Mouse (Mus musculus) small intestine, adult 2 months (tissue): Measurements from ENCODE around the gene Ptcra. TPM values are rescaled to one million over a fixed set of nuclear protein-coding genes. Genes with fewer than 3 reads are reported as not detected.

Experiments
- H3K27ac ChIP-seq: fragments of 200-500 bp; 2 replicates; pipeline ENCODE4 v1.5.1; 2012; ENCODE audit warnings: low read depth, low read length, control low read depth, inconsistent platforms; ENCODE audit not compliant: insufficient read depth
- H3K27me3 ChIP-seq: fragments of 200-500 bp; 2 replicates; pipeline ENCODE4 v1.6.1; 2012; ENCODE audit warnings: mild to moderate bottlenecking, moderate library complexity, low read length, inconsistent platforms; ENCODE audit not compliant: control insufficient read depth, insufficient read depth
- H3K36me3 ChIP-seq: fragments of 200-500 bp; 2 replicates; pipeline ENCODE4 v1.6.1; 2012; ENCODE audit warnings: mild to moderate bottlenecking, low read length, control low read depth, inconsistent platforms; ENCODE audit not compliant: control insufficient read depth, insufficient read depth
- H3K4me1 ChIP-seq: fragments of 200-500 bp; 2 replicates; pipeline ENCODE4 v1.6.1; 2012; ENCODE audit warnings: low read length, inconsistent platforms, mixed read lengths; ENCODE audit not compliant: control insufficient read depth, insufficient read depth, insufficient read length
- H3K4me3 ChIP-seq: fragments of 200-500 bp; 2 replicates; pipeline ENCODE4 v1.5.1; 2012; ENCODE audit warnings: low read depth, mild to moderate bottlenecking, control low read depth, inconsistent platforms, low read length, moderate library complexity
- CTCF ChIP-seq: fragments of 200-500 bp; IDR thresholded peaks from 2 replicates; pipeline ENCODE4 v1.5.1; 2012; ENCODE audit warnings: low read depth, mild to moderate bottlenecking, control low read depth, inconsistent platforms, low read length, moderate library complexity, mixed read lengths; ENCODE audit not compliant: insufficient replicate concordance, insufficient read length; ENCODE audit errors: extremely low read depth
- POLR2A ChIP-seq: fragments of 200-500 bp; IDR thresholded peaks from 2 replicates; pipeline ENCODE4 v1.6.1; 2012; ENCODE audit warnings: low read depth, mild to moderate bottlenecking, control low read depth, inconsistent platforms, low read length, moderate library complexity
- WGBS: fragments of 180-500 bp; shearing (Covaris S2); methylation state at CpG from one replicate; pipeline ENCODE4 v1.1.7; 2018; 5-methylcytosine and 5-hydroxymethylcytosine counted together
- polyA plus RNA-seq: library from polyadenylated mRNA; depleted of rRNA; stranded (reverse); fragments of >200 nt; gene quantifications from 2 replicates; pipeline ENCODE4 v1.2.3, GENCODE M21; 2012

Gene Ptcra
- polyA plus RNA-seq, 1 experiment: not detected

DNA sequence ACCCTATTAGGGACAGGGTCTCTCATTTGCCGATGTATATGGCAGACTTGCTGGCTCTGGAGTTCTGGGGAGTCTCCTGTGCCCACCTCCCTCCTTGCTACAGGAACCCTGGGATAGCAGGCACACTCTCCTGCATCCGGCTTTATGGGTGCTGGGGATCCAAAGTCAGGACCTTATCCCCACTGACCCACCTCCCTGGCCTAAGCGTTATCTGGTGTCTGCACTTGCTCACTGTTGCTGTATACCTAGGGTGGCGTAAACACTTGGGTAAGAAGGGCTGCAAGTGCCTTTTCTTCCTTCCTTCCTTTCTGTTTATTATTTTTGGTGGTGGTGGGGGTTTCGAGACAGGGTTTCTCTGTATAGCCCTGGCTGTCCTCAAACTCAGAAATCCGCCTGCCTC lies 22.2 kb downstream of the Ptcra start:
- WGBS: 94% methylated on average over 6 of the region's 6 CpGs
- H3K27me3 ChIP-seq: no peaks in the 10 kb centered on the region
- H3K27ac ChIP-seq: no peak overlapping the region
- H3K4me1 ChIP-seq: no peaks in the 10 kb centered on the region
- H3K4me3 ChIP-seq: no peak overlapping the region
- H3K36me3 ChIP-seq: peaks cover 21% of the 10 kb centered on the region
- TF ChIP-seq CTCF: no peak

DNA sequence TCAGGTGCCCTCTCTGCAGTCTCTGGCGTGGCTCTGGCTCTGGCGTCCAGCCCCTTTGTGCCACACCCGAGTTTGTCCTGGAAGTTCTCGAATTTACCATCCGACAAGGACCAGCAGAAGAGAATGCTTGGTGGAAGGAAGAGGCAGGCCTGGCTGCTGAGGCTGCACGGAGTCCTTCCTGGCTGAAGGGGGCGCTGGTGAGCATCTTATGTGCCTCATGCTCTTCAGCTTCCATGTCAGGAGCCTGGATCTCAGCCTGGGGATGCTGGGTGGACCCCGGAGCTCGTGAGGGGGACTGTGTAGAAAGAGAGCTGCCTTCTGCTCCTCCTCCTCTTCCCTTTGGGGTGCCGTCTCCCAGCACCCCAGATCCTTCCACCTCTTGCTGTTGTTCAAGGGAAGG lies 27.4 kb downstream of the Ptcra start:
- WGBS: 75% methylated on average over 10 of the region's 10 CpGs
- Histone ChIP-seq H3K4me1 (no peaks in the 10 kb centered on the region; the same call in 1 of the 2 replicates), H3K27me3 (no peaks in the 10 kb centered on the region), H3K27ac (no peak overlapping the region), H3K4me3 (no peak overlapping the region), H3K36me3 (peaks cover 7% of the 10 kb centered on the region; the same call in 1 of the 2 replicates)
- peak; percentile 57 for TF ChIP-seq CTCF
- no peak for TF ChIP-seq POLR2A

DNA sequence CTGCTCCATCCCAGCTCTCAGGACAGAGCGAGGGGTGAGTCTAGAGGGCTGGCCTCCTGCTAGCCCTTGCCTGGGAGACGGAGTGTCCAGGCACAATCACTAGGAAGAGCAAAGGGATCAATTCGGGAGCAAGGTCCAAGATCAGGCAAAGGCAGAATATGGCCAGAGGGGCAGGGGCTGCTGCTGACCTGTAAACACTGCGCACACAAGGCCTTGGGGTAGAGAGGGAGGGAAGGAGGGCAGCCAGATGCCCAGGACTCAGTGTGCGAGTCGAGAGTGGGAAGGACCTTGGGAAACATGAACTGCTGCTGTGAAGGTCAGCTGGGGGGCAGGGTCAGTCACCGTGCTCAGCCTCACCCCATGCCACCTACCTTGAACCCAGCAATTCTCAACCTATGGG lies 28.2 kb downstream of the Ptcra start:
- H3K4me1 ChIP-seq: no peaks in the 10 kb centered on the region; the same call in 1 of the 2 replicates
- H3K27me3 ChIP-seq: no peaks in the 10 kb centered on the region
- no peak overlapping the region for H3K27ac ChIP-seq
- TF ChIP-seq POLR2A (no peak), CTCF (no peak)
- peaks cover 5% of the 10 kb centered on the region; the same call in 1 of the 2 replicates for H3K36me3 ChIP-seq
- whole genome bisulfite sequencing: 85% methylated on average over 7 of the region's 7 CpGs
- no peak overlapping the region for H3K4me3 ChIP-seq

DNA sequence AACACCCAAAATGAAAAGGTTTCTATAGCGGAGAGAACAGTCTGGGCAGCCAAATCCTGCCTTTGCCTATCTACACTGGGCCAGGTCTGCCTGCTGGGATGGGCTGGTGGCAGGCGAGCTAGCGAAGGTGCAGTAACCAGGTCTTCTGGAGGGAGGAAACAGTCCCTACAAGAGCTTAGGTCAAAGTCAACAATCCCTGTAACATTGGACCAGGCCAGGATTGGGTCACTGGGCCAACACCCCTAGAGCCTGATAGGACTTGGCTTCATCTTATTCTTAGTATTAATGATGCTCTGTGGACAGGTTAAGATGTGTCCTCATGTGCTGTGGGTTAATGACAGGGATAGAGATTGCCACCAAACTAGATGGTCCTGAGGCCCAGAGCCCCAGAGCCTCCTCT lies 29.5 kb downstream of the Ptcra start:
- WGBS: 76% methylated on average over 3 of the region's 3 CpGs
- H3K4me1 ChIP-seq: no peaks in the 10 kb centered on the region; the same call in 1 of the 2 replicates
- no peak overlapping the region for H3K4me3 ChIP-seq
- no peaks in the 10 kb centered on the region for H3K27me3 ChIP-seq
- peaks cover 5% of the 10 kb centered on the region; the same call in 1 of the 2 replicates for H3K36me3 ChIP-seq
- no peak overlapping the region for H3K27ac ChIP-seq
- TF ChIP-seq CTCF (no peak), POLR2A (no peak)

DNA sequence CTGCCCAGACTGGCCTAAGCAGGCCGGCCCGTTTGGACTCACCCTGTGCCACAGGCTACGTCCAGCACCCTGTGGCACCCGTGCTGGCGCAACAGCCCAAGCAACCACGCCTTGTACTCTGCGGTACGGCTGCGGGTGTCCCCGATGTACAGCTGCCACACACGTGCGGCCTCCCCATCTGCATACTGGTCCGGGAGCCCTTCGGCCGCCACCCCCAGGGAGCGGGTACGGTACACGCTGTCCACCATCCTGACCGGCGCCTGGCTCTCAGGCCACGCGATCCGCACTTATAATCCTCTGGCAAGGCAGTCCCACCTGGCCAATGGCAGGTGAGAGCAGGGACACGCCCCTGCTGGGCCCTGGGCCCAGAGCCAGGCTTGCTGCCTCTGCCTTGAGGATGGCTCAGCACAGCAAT lies 34.6 kb downstream of the Ptcra start, which contains the start of gene Gnmt:
Gnmt (minus strand) TSS at position 265 of the 415 bp plus-strand sequence.
- Histone ChIP-seq H3K4me3 (peak within 1 kb of the TSS; percentile 54), H3K36me3 (peaks cover 4% of the 10 kb centered on the region), H3K27ac (no peak within 1 kb of the TSS), H3K27me3 (no peaks in the 10 kb centered on the region), H3K4me1 (peaks cover 7% of the 10 kb centered on the region)
- WGBS: 11% methylated on average over 24 of the region's 24 CpGs
- no peak for TF ChIP-seq CTCF
- no peak for TF ChIP-seq POLR2A

DNA sequence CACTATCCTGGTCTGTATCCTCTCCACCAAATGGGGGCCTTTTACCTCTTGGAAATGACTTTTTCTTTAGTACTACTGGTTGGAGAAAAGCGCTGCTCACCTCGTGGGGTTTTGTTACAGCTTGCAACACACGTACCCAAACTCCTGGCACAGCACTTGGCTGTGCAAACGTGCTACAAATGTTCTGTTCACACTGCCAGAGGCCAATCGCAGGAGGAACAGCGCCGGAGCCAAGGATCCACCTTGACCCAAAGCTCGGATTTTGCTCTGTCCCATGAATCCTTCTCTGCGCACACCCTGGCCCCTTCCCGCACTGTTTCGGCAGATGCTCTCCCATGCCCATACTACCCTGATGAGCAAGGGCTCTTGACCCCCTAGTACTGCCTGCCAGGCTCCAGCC lies 35.0 kb downstream of the Ptcra start:
- peaks cover 7% of the 10 kb centered on the region for H3K4me1 ChIP-seq
- peaks cover 8% of the 10 kb centered on the region for H3K36me3 ChIP-seq
- WGBS: 34% methylated on average over 11 of the region's 11 CpGs
- H3K4me3 ChIP-seq: peak overlapping the region; percentile 54
- no peak for TF ChIP-seq CTCF
- no peak for TF ChIP-seq POLR2A
- H3K27ac ChIP-seq: no peak overlapping the region
- H3K27me3 ChIP-seq: no peaks in the 10 kb centered on the region

DNA sequence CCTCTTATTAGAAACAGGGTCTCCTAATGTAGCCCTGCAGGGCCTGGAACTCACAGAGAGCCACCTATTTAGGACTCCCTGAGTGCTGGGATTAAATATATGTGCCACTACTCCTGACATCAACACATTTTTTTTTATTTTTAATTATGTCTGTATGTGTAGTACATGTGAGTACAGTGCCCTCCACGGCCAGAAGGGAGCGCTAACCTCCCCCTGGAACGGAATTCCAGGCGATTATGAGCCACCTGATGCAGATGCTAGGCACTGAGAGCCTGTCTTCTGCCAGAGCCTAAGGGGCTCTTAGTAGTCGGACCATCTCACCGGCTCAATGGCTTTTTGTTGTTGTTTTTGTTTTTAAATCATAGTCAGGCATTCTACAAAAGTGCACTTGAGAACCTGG lies 35.5 kb downstream of the Ptcra start:
- Histone ChIP-seq H3K36me3 (peaks cover 10% of the 10 kb centered on the region), H3K27me3 (no peaks in the 10 kb centered on the region), H3K4me1 (peaks cover 7% of the 10 kb centered on the region), H3K4me3 (no peak overlapping the region), H3K27ac (no peak overlapping the region)
- TF ChIP-seq CTCF: peak; percentile 39; the same call in 1 of the 2 replicates
- TF ChIP-seq POLR2A: no peak
- 52% methylated on average over 6 of the region's 6 CpGs for WGBS
